Mouse (Mus musculus): Measurements from ENCODE around the gene Fbxw7. TPM values are rescaled to one million over a fixed set of nuclear protein-coding genes. Genes with fewer than 3 reads are reported as not detected.

The Fbxw7 gene
- polyA plus RNA-seq, 1 experiment from 2014 or later = 14.1 TPM

DNA sequence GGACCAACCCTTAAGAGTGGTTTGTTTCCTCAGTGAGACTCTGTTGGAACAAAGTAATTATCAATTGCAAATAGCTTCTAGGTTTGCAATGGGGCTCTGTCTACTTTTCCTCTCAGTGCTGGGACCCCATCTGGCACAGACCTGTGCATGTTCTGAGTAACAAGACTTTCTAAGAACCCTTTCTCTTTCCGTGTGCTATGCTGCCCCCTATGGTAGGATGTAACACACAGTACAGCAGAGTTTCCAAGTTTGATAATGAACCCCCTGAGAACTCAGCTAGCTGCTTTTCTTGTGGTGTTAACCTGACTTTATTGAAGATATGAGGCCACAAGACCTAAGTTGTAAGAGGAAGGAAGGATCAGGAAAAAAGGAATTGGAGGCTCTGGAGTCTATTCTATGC, 91.5 kb downstream of the Fbxw7 start:
- Histone ChIP-seq H3K36me3 (0 out of 2 replicates have a peak, but pooled peaks cover 6% of the 10 kb centered on the region), H3K4me1 (no peaks in the 10 kb centered on the region), H3K27me3 (replicated peaks) (no peaks in the 10 kb centered on the region), H3K4me3 (replicated peaks) (no peak overlapping the region), H3K9me3 (no peaks in the 10 kb centered on the region), H3K27ac (no peak overlapping the region), H3K9ac (no peak overlapping the region), H3K4me2 (no peak overlapping the region)
- ATAC-seq (ENCODE audit: insufficient read depth, low FRiP score, low read depth) = no peak
- 22% methylated on average over 1 of the region's 1 CpGs for WGBS

DNA sequence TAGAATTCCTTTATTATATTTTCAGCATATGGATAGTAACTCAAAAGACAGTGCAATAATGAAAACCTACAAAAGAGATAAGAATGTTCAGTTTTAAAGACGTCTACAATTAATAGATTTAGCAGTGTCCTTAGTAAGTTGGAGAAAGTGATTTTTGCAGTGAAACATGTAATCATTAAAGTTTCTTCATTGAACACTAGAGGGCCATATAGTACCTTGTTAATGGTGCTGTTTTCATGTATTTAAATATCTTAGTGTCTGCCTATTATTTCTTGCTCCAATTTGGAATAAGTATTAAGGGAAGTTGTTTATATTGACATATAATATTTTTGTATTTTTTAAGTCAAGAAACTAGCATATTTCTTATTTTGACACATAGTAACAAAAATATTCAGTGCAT, 99.2 kb downstream of the Fbxw7 start:
- Histone ChIP-seq H3K4me3 (replicated peaks) (no peak overlapping the region), H3K27me3 (replicated peaks) (no peaks in the 10 kb centered on the region), H3K9me3 (no peaks in the 10 kb centered on the region), H3K36me3 (no peaks in the 10 kb centered on the region), H3K4me1 (no peaks in the 10 kb centered on the region), H3K9ac (no peak overlapping the region), H3K27ac (no peak overlapping the region), H3K4me2 (no peak overlapping the region)
- WGBS = 38% methylated on average over 1 of the region's 1 CpGs
- no peak for ATAC-seq (ENCODE audit: insufficient read depth, low FRiP score, low read depth)

DNA sequence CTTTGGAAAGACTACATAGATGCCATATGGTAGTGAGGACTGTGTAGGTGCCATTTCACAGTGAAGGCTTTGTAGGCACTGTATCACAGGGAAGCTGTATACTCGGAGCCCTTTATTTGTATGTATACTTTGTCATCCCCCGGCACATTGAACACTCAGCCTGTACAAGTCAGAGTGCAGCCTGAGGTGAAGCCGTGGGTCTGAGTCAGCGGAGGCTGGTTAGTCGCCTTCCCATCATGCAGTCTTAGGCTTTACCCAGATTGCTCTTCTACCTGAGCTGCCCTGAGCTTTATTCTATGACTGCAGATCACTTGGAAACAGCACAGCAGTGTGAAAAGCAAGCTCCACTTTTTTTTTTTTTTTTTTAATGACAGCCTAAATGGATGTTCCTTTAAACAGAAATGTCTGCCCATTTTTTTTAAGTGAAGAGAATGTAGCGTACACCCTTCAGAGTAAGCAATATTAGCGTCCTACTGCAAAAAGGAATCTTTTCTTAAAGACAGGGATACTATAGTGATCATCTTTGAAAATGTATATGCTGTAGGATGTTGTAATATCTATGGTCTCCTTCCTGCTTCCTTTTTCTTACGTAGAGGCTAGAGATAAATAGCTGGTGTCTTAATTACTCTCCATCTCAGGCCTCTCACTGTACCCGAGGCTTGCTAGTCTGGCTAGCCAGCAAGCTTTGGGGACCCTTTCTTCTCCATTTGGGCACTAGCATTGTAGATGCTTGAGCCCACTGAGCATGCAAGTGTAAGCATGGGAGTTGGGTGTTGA, 103.0 kb downstream of the Fbxw7 start:
- Histone ChIP-seq H3K4me2 (no peak overlapping the region), H3K27me3 (replicated peaks) (no peaks in the 10 kb centered on the region), H3K9ac (no peak overlapping the region), H3K4me3 (replicated peaks) (no peak overlapping the region), H3K27ac (no peak overlapping the region), H3K9me3 (no peaks in the 10 kb centered on the region), H3K36me3 (no peaks in the 10 kb centered on the region), H3K4me1 (no peaks in the 10 kb centered on the region)
- ATAC-seq (ENCODE audit: insufficient read depth, low FRiP score, low read depth) = no peak
- WGBS = 54% methylated on average over 9 of the region's 9 CpGs

DNA sequence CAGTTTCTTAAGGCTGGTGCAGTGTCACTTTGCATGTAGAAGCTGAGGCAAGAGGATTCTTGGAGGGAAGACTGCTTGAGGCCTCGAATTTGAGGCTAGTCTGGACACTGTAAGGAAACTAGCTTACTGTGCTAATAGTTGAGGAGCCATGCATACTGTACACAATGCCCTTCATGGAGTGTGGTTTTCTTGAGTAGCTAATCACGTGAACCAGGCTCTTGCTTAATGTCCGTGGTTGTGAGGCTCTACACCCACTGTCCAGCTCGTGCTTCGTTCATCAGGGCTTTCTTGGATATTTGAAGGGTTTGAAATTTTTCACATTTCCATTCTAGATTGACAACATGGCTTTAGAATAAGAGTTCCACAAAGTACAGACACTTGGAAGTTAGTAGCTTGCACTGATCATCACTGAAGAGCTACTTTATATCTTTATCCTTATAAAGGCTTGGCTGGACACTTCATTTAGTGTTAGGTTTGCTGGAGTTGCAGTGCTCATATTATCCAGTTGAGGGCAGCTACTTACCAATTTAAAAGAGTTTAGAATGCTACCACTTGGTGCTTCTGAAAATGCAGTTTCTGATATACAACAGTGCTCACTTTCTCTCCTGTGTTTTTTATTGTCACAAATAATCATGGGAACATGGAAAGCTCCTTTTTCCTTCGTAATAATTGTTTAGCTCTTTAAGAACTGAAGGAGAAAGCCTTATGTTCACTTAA, 106.8 kb downstream of the Fbxw7 start:
- Histone ChIP-seq H3K27ac (no peak overlapping the region), H3K36me3 (no peaks in the 10 kb centered on the region), H3K4me2 (no peak overlapping the region), H3K9me3 (no peaks in the 10 kb centered on the region), H3K9ac (no peak overlapping the region), H3K4me3 (replicated peaks) (no peak overlapping the region), H3K27me3 (replicated peaks) (no peaks in the 10 kb centered on the region), H3K4me1 (no peaks in the 10 kb centered on the region)
- no peak for ATAC-seq (ENCODE audit: insufficient read depth, low FRiP score, low read depth)
- 74% methylated on average over 6 of the region's 6 CpGs for WGBS

DNA sequence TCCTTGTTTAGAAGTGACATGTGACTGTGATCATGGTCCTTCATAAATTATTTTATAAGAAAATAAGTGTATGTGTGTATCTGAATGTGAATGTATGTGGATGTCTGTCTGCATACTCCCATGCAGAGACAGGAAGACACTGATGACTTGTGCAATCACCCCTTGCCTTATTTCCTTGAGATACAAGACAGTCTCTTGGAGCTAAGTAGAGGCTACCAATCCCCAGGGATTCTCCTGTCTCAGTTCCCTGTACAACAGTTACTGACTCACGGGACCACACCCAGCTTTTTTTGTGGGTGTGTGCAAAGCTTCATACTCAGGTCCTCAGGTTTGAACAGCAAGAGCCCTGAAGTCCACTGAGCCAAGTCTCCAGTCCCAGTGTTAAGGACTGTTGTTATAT, 108.2 kb downstream of the Fbxw7 start:
- H3K4me2 ChIP-seq = no peak overlapping the region
- 73% methylated on average over 1 of the region's 1 CpGs for WGBS
- H3K27me3 ChIP-seq (replicated peaks) = no peaks in the 10 kb centered on the region
- no peaks in the 10 kb centered on the region for H3K9me3 ChIP-seq
- no peak overlapping the region for H3K9ac ChIP-seq
- no peaks in the 10 kb centered on the region for H3K36me3 ChIP-seq
- H3K4me3 ChIP-seq (replicated peaks) = no peak overlapping the region
- ATAC-seq (ENCODE audit: insufficient read depth, low FRiP score, low read depth) = no peak
- no peak overlapping the region for H3K27ac ChIP-seq
- no peaks in the 10 kb centered on the region for H3K4me1 ChIP-seq

DNA sequence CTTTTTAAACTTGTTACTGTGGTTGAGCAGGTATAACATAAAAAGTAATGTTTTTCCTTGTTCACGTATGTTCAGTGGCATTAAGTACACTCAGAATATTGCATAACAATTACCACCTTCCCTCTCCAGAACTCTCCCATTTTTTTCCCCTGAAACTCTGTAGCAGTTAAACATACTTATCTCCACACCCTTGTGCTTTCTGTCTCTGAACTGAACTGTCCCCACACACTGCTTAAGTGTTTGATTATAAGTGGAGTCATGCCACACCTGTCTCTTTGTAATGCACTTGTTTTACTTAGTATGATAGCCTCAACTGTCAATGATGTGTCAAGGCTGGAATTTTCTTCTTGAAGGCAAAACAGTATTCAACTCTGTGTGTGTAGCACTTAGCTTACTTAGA, 108.6 kb downstream of the Fbxw7 start:
- H3K36me3 ChIP-seq = no peaks in the 10 kb centered on the region
- H3K4me2 ChIP-seq = no peak overlapping the region
- no peaks in the 10 kb centered on the region for H3K4me1 ChIP-seq
- no peak overlapping the region for H3K27ac ChIP-seq
- H3K9ac ChIP-seq = no peak overlapping the region
- no peak overlapping the region for H3K4me3 ChIP-seq (replicated peaks)
- ATAC-seq (ENCODE audit: insufficient read depth, low FRiP score, low read depth) = no peak
- no peaks in the 10 kb centered on the region for H3K9me3 ChIP-seq
- 75% methylated on average over 1 of the region's 1 CpGs for WGBS
- no peaks in the 10 kb centered on the region for H3K27me3 ChIP-seq (replicated peaks)

DNA sequence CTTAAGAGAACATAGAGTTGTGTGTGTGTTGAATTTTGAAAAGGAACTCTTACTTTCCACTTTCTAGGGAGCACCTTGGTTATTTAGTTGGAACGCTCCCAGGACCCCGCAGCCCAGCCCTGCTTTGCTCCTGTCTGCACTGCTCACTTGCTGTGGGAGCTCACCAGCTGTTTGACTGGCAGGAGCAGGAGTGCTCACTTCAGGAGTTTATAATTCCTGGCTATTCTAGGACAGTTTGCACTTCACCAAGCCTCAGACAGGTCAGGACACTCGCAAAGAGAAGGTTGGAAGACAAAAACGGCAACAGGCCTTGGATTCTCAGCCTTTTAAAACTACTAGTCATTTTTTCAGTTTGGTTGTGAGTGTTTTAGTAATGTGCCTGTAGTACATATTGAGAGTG, 110.2 kb downstream of the Fbxw7 start:
- Histone ChIP-seq H3K4me1 (no peaks in the 10 kb centered on the region), H3K9me3 (no peaks in the 10 kb centered on the region), H3K27me3 (replicated peaks) (no peaks in the 10 kb centered on the region), H3K4me2 (no peak overlapping the region), H3K9ac (no peak overlapping the region), H3K4me3 (replicated peaks) (no peak overlapping the region), H3K36me3 (no peaks in the 10 kb centered on the region), H3K27ac (no peak overlapping the region)
- ATAC-seq (ENCODE audit: insufficient read depth, low FRiP score, low read depth) = no peak
- WGBS = 69% methylated on average over 4 of the region's 4 CpGs

DNA sequence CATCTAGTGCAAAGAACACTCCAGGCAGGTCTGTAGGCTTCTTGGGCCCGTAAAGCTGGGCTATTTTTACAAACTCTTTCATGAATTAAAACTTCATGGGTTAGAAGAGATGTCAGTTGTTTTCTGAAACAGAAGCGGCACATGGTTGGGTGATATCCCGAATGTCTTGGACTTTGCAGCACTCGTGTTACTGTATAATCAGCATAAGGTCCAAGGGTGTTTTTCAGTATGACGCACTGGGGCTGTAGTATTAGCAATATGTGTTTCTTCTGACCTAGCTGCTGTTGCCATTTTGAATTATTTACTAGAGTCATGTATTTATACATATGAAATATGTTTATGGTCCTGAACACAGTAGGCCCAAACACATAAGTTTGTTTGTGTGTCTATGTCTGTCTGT, 111.1 kb downstream of the Fbxw7 start:
- H3K9ac ChIP-seq = no peak overlapping the region
- ATAC-seq (ENCODE audit: insufficient read depth, low FRiP score, low read depth) = no peak
- H3K9me3 ChIP-seq = no peaks in the 10 kb centered on the region
- no peak overlapping the region for H3K4me2 ChIP-seq
- no peaks in the 10 kb centered on the region for H3K36me3 ChIP-seq
- H3K27ac ChIP-seq = no peak overlapping the region
- no peaks in the 10 kb centered on the region for H3K27me3 ChIP-seq (replicated peaks)
- no peak overlapping the region for H3K4me3 ChIP-seq (replicated peaks)
- 89% methylated on average over 5 of the region's 5 CpGs for WGBS
- no peaks in the 10 kb centered on the region for H3K4me1 ChIP-seq

DNA sequence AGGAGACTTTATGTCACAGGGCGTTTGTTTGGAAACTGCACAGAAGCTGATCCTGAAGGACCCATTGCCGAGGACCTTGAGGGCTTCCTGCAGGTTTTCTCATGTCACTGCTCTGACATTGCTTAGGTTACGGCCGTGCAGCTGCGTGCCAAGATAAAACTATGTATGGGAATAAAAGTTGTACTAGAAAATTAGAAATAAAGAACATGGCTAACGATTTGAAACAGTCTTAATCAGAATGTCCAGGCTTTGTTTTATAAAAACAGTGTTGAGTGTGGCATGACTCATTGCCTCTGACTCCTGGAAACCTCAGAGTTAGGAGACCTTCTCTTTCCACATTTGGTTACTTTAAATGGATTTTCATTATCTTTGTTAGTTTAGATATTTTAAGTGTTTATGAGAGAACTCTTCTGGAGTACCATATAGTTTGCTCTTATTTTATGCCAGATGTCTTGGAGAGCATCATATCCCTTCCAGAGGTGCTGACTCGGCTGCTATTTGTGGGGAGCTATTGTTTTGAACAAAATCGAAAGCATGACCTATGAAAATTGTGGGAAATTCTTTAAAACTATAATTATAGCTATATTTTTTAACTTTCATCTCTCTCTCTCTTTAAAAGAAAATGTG, 112.2 kb downstream of the Fbxw7 start:
- no peaks in the 10 kb centered on the region for H3K36me3 ChIP-seq
- H3K4me3 ChIP-seq (replicated peaks) = no peak overlapping the region
- no peak for ATAC-seq (ENCODE audit: insufficient read depth, low FRiP score, low read depth)
- no peak overlapping the region for H3K9ac ChIP-seq
- H3K27ac ChIP-seq = no peak overlapping the region
- 77% methylated on average over 8 of the region's 8 CpGs for WGBS
- H3K27me3 ChIP-seq (replicated peaks) = no peaks in the 10 kb centered on the region
- no peaks in the 10 kb centered on the region for H3K9me3 ChIP-seq
- no peaks in the 10 kb centered on the region for H3K4me1 ChIP-seq
- H3K4me2 ChIP-seq = no peak overlapping the region

DNA sequence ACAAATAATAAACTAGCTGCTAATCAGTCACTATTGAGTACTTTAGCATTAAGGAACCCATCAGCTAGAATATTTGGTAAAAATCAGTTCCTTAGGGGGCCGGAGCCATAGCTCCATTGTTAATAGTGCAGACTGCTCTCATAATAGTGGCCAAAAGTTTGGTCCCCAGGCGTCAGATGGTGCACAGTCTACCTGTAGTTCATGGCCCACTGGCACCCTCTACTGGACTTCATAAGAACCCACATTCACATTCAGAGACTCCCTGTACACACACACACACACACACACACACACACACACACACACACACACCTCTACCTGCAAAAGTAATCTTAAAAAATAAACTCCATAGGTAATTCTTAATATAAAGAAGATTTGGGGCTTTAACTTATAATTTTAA, 112.8 kb downstream of the Fbxw7 start:
- Histone ChIP-seq H3K27me3 (replicated peaks) (no peaks in the 10 kb centered on the region), H3K9me3 (no peaks in the 10 kb centered on the region), H3K27ac (no peak overlapping the region), H3K36me3 (no peaks in the 10 kb centered on the region), H3K9ac (no peak overlapping the region), H3K4me1 (no peaks in the 10 kb centered on the region), H3K4me2 (no peak overlapping the region), H3K4me3 (replicated peaks) (no peak overlapping the region)
- ATAC-seq (ENCODE audit: insufficient read depth, low FRiP score, low read depth) = no peak
- WGBS = 90% methylated on average over 2 of the region's 2 CpGs

DNA sequence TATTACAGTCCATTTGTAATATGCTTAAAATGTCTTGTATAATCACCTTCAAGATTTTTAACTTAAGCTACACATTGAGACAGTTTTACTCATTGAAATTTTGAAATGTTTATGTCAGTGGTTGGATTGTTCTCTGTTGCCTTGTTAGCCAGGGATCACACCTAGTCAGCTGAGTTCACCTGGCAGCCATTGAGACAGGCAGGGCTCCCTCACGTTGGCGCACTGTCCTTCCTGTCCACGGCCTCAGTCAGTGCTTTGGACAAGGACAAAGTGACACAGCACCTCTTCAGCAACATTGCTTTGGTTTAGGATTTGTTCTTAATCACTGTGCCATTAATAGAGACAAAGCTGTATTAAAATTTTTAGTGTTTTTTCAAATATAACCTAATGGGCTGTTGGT, 114.1 kb downstream of the Fbxw7 start:
- Histone ChIP-seq H3K9ac (no peak overlapping the region), H3K4me1 (no peaks in the 10 kb centered on the region), H3K4me3 (replicated peaks) (no peak overlapping the region), H3K9me3 (no peaks in the 10 kb centered on the region), H3K27me3 (replicated peaks) (no peaks in the 10 kb centered on the region), H3K27ac (no peak overlapping the region), H3K36me3 (no peaks in the 10 kb centered on the region), H3K4me2 (no peak overlapping the region)
- 87% methylated on average over 3 of the region's 3 CpGs for WGBS
- no peak for ATAC-seq (ENCODE audit: insufficient read depth, low FRiP score, low read depth)

DNA sequence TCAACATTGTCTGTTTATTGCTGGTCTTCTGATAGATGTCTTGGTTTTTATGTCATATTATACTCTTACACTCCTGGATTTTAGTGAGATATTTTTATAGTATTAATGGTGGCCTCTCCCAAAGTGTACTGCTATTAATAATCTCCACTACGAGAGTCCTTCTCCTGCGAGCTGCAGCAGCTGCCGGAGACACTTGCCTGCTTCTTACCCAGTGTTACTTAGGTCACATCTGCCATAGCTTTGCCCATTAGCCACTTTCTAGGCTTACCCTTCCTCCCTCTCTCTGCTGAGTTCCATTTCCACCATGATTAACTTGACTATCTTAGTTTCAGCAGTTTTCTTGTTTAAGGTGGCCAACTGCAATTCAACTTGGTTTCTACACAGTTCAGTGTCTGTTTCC, 115.6 kb downstream of the Fbxw7 start:
- H3K36me3 ChIP-seq = no peaks in the 10 kb centered on the region
- no peak for ATAC-seq (ENCODE audit: insufficient read depth, low FRiP score, low read depth)
- H3K27me3 ChIP-seq (replicated peaks) = no peaks in the 10 kb centered on the region
- no peak overlapping the region for H3K27ac ChIP-seq
- H3K4me2 ChIP-seq = no peak overlapping the region
- WGBS = 63% methylated on average over 3 of the region's 3 CpGs
- H3K9me3 ChIP-seq = no peaks in the 10 kb centered on the region
- H3K9ac ChIP-seq = no peak overlapping the region
- H3K4me1 ChIP-seq = no peaks in the 10 kb centered on the region
- no peak overlapping the region for H3K4me3 ChIP-seq (replicated peaks)
